30 mouse cellular contexts compared by ENCODE assay signal in the genomic region with DNA sequence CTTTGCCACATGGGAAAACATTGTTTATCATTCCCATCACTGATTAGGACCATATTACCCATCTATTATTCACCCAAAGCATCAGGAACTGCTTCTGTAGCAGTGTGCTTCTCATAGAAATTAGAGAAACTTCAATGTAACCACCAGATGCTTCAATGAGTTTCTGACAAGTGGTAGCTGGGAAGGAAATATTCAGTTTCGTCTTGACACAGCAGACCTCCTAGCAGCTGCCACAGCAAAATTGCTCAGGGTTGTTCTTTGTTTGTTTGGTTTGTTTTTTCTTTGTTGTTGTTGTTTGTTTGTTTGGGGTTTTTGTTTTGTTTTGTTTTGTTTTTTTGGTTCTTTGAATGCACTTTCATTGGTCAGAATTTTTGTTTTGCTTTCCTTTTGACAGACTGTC.
"Had no signal": no experiment of that assay in that cellular context is flagged by ENCODE, and none has a peak within 500 bp of the region (broad histone marks: within the 10 kb centered on the region; RNA-seq: fewer than 3 reads in every experiment).

No protein-coding gene starts in this region.

- H3K36me3 ChIP-seq: limb, embryonic 10.5 days; limb, embryonic 12.5 days; limb, embryonic 13.5 days; limb, embryonic 15.5 days; liver, embryonic 12.5 days; liver, embryonic 13.5 days; liver, embryonic 15.5 days; lung, embryonic 15.5 days; midbrain, embryonic 12.5 days; midbrain, embryonic 13.5 days; midbrain, embryonic 15.5 days had no signal

- DNase-seq: left cerebral cortex, postnatal 4 days; liver; liver, embryonic 13.5 days; liver, postnatal 0 days; lung, adult 18-20 months; lung, adult 2 months; lung, embryonic 14.5 days; lung, postnatal 10 days; lung, postnatal 14 days; lung, postnatal 36 days; lung, postnatal 4 days; midbrain, embryonic 14.5 days had no signal

- ATAC-seq: liver, embryonic 12.5 days; liver, postnatal 0 days; lung, postnatal 0 days; midbrain, embryonic 13.5 days; midbrain, embryonic 15.5 days; midbrain, embryonic 16.5 days had no signal

- H3K4me3 ChIP-seq: left cerebral cortex, adult 2 months; limb, embryonic 10.5 days; limb, embryonic 12.5 days; limb, embryonic 13.5 days; limb, embryonic 15.5 days; liver, embryonic 12.5 days; liver, embryonic 13.5 days; liver, embryonic 15.5 days; lung, embryonic 15.5 days; megakaryocyte, embryonic 14.5 days; midbrain, embryonic 12.5 days; midbrain, embryonic 13.5 days; midbrain, embryonic 15.5 days; myocyte had no signal

- H3K4me2 ChIP-seq: limb, embryonic 12.5 days; limb, embryonic 13.5 days; limb, embryonic 15.5 days; liver, embryonic 11.5 days; liver, embryonic 12.5 days; liver, embryonic 13.5 days; liver, embryonic 15.5 days; lung, embryonic 14.5 days; lung, embryonic 15.5 days; midbrain, embryonic 12.5 days; midbrain, embryonic 13.5 days; midbrain, embryonic 15.5 days had no signal

- H3K27me3 ChIP-seq: limb, embryonic 12.5 days; limb, embryonic 13.5 days; limb, embryonic 15.5 days; liver, embryonic 12.5 days; liver, embryonic 13.5 days; liver, embryonic 15.5 days; lung, embryonic 15.5 days; megakaryocyte, embryonic 14.5 days; midbrain, embryonic 12.5 days; midbrain, embryonic 13.5 days; midbrain, embryonic 15.5 days had no signal

- H3K9ac ChIP-seq: limb, embryonic 12.5 days; limb, embryonic 13.5 days; limb, embryonic 15.5 days; liver, embryonic 12.5 days; liver, embryonic 13.5 days; liver, embryonic 14.5 days; liver, embryonic 15.5 days; liver, postnatal 0 days; lung, embryonic 14.5 days; lung, embryonic 15.5 days; midbrain, embryonic 12.5 days; midbrain, embryonic 13.5 days; midbrain, embryonic 15.5 days had no signal

- H3K27ac ChIP-seq: left cerebral cortex, adult 2 months; limb, embryonic 10.5 days; limb, embryonic 12.5 days; limb, embryonic 13.5 days; limb, embryonic 15.5 days; liver, embryonic 12.5 days; liver, embryonic 13.5 days; liver, embryonic 14.5 days; liver, embryonic 15.5 days; lung, embryonic 15.5 days; macrophage; midbrain, embryonic 12.5 days; midbrain, embryonic 13.5 days; midbrain, embryonic 15.5 days had no signal

- H3K9me3 ChIP-seq: limb, embryonic 10.5 days; limb, embryonic 12.5 days; limb, embryonic 13.5 days; limb, embryonic 15.5 days; liver, embryonic 12.5 days; liver, embryonic 13.5 days; liver, embryonic 15.5 days; lung, embryonic 15.5 days; megakaryocyte, embryonic 14.5 days; midbrain, embryonic 12.5 days; midbrain, embryonic 13.5 days; midbrain, embryonic 15.5 days had no signal

- H3K4me1 ChIP-seq: limb, embryonic 10.5 days; limb, embryonic 12.5 days; limb, embryonic 13.5 days; limb, embryonic 15.5 days; liver, embryonic 12.5 days; liver, embryonic 13.5 days; liver, embryonic 15.5 days; lung, embryonic 15.5 days; midbrain, embryonic 12.5 days; midbrain, embryonic 13.5 days; midbrain, embryonic 15.5 days had no signal
